Mouse (Mus musculus) myocyte (in vitro differentiated cells): Measurements from ENCODE around the gene Tcp1. TPM values are rescaled to one million over a fixed set of nuclear protein-coding genes. Genes with fewer than 3 reads are reported as not detected.
"Not testable (repeated sequence)": the region's sequence is repeated elsewhere in the genome, so short reads cannot be mapped to it uniquely, and the experiment has no call there.

Source experiments
- H3K27me3 ChIP-seq: one replicate; pipeline ENCODE4 v1.6.1; 2011; ENCODE audit not compliant: control insufficient read depth, insufficient read depth, insufficient read length
- H3K36me3 ChIP-seq: one replicate; pipeline ENCODE4 v1.6.1; 2011; ENCODE audit not compliant: control insufficient read depth, insufficient read depth
- H3K4me2 ChIP-seq: one replicate; pipeline ENCODE4 v1.6.1; 2011; ENCODE audit warnings: low read depth, control low read depth
- H3K4me3 ChIP-seq: one replicate; pipeline ENCODE4 v1.5.1; 2011; ENCODE audit warnings: mild to moderate bottlenecking, control low read depth, moderate library complexity
- H3K79me2 ChIP-seq: one replicate; pipeline ENCODE4 v1.6.1; 2011; ENCODE audit not compliant: control insufficient read depth, insufficient read depth
- H3ac ChIP-seq: one replicate; pipeline ENCODE4 v1.6.1; 2011; ENCODE audit not compliant: control insufficient read depth, insufficient read length
- E2F4 ChIP-seq: IDR thresholded peaks from one replicate; pipeline ENCODE4 v1.6.1; 2011; ENCODE audit warnings: mild to moderate bottlenecking, control low read depth, moderate library complexity; ENCODE audit not compliant: insufficient read depth
- MAX ChIP-seq: IDR thresholded peaks from one replicate; pipeline ENCODE4 v1.6.1; 2011; ENCODE audit warnings: low read depth, mild to moderate bottlenecking, control low read depth
- MYOD1 ChIP-seq, 3 experiments: IDR thresholded peaks; one replicate each; pipeline ENCODE4 v1.6.1; 2011; ENCODE audit warnings: control low read depth in 2 of 3, low read depth in 2 of 3, mild to moderate bottlenecking in 2 of 3, moderate library complexity in 1 of 3; ENCODE audit not compliant: insufficient read length in 2 of 3, control insufficient read depth in 1 of 3
- MYOG ChIP-seq, 3 experiments: IDR thresholded peaks; one replicate each; pipeline ENCODE4 v1.6.1; 2011; ENCODE audit warnings: control low read depth in 2 of 3, low read depth in 2 of 3, mild to moderate bottlenecking in 2 of 3; ENCODE audit not compliant: insufficient read length in 2 of 3, control insufficient read depth in 1 of 3, insufficient read depth in 1 of 3
- POLR2A ChIP-seq: IDR thresholded peaks from one replicate; pipeline ENCODE4 v1.6.1; 2011; ENCODE audit warnings: low read depth, mild to moderate bottlenecking, control low read depth, moderate library complexity; ENCODE audit not compliant: insufficient read length
- POLR2AphosphoS2 ChIP-seq: IDR thresholded peaks from one replicate; pipeline ENCODE4 v1.6.1; 2011; ENCODE audit warnings: low read depth, control low read depth; ENCODE audit not compliant: insufficient read length
- REST ChIP-seq: IDR thresholded peaks from one replicate; pipeline ENCODE4 v1.6.1; 2011; ENCODE audit warnings: mild to moderate bottlenecking, control low read depth, moderate library complexity; ENCODE audit not compliant: insufficient read depth, insufficient read length
- TCF12 ChIP-seq: IDR thresholded peaks from one replicate; pipeline ENCODE4 v1.6.1; 2011; ENCODE audit warnings: mild to moderate bottlenecking, control low read depth; ENCODE audit not compliant: poor library complexity, insufficient read depth, severe bottlenecking
- USF1 ChIP-seq: IDR thresholded peaks from one replicate; pipeline ENCODE4 v1.6.1; 2011; ENCODE audit warnings: low read depth, mild to moderate bottlenecking, control low read depth, moderate library complexity
- polyA plus RNA-seq: library from polyadenylated mRNA; unstranded; fragments of >200 nt; fragmentation: generic; extraction: Trizol; gene quantifications from one replicate; pipeline ENCODE4 v1.2.1, GENCODE M21; 2012; ENCODE audit warnings: missing spikeins

The Tcp1 gene
- polyA plus RNA-seq, 1 experiment, result 237 TPM

GRCm38 (mm10) chr17:12921073-12921472 is 5.6 kb downstream of the Tcp1 start:
- peaks cover 69% of the 10 kb centered on the region for H3K36me3 ChIP-seq

GRCm38 (mm10) chr17:12925001-12925400 is 9.5 kb downstream of the Tcp1 start:
- H3ac ChIP-seq, result no peak overlapping the region
- no peak overlapping the region for H3K4me2 ChIP-seq

More at GRCm38 (mm10) chr17:12921073-12921472, 5.6 kb downstream of the Tcp1 start:
- Histone ChIP-seq H3K4me2 (no peak overlapping the region), H3K79me2 (peaks cover 43% of the 10 kb centered on the region), H3ac (no peak overlapping the region), H3K4me3 (no peak overlapping the region), H3K27me3 (no peaks in the 10 kb centered on the region)
- TF ChIP-seq REST (no peak), TCF12 (no peak)

GRCm38 (mm10) chr17:12925703-12926180 is 10.2 kb downstream of the Tcp1 start:
- no peaks in the 10 kb centered on the region for H3K27me3 ChIP-seq
- no peaks in the 10 kb centered on the region for H3K79me2 ChIP-seq
- no peak overlapping the region for H3ac ChIP-seq
- H3K36me3 ChIP-seq, result peaks cover 44% of the 10 kb centered on the region
- peak; percentile 25 for TF ChIP-seq POLR2AphosphoS2
- no peak for TF ChIP-seq TCF12
- no peak overlapping the region for H3K4me3 ChIP-seq
- H3K4me2 ChIP-seq, result no peak overlapping the region

More at GRCm38 (mm10) chr17:12925001-12925400, 9.5 kb downstream of the Tcp1 start:
- Histone ChIP-seq H3K27me3 (no peaks in the 10 kb centered on the region), H3K79me2 (peaks cover 5% of the 10 kb centered on the region), H3K4me3 (no peak overlapping the region), H3K36me3 (peaks cover 52% of the 10 kb centered on the region)
- TF ChIP-seq POLR2AphosphoS2, result no peak

- not testable (repeated sequence) for H3ac ChIP-seq, H3K4me3 ChIP-seq, H3K27me3 ChIP-seq, H3K36me3 ChIP-seq, H3K4me2 ChIP-seq, H3K79me2 ChIP-seq
Observed at GRCm38 (mm10) chr17:12931576-12931975, 16.1 kb downstream of the Tcp1 start.

GRCm38 (mm10) chr17:12935719-12936118 is 20.2 kb downstream of the Tcp1 start:
- Histone ChIP-seq H3ac (no peak overlapping the region), H3K27me3 (no peaks in the 10 kb centered on the region)
- TF ChIP-seq MAX (no peak), POLR2A (no peak), TCF12 (no peak), USF1 (no peak)

GRCm38 (mm10) chr17:12937412-12937970 is 22.0 kb downstream of the Tcp1 start:
- peak in 1 of 3 experiments; percentile 37 for TF ChIP-seq MYOD1 (IDR thresholded peaks at IDR 0.05; ENCODE audit: control insufficient read depth in 1 of 3, insufficient read length in 2 of 3, low read depth in 2 of 3)
- no peak for TF ChIP-seq POLR2A
- no peak for TF ChIP-seq POLR2AphosphoS2
- TF ChIP-seq MYOG (IDR thresholded peaks at IDR 0.05; ENCODE audit: control insufficient read depth in 1 of 3, insufficient read depth in 1 of 3, insufficient read length in 2 of 3, low read depth in 2 of 3), result peak in 1 of 3 experiments; percentile 42
- Histone ChIP-seq H3ac (no peak overlapping the region), H3K4me2 (peak overlapping the region; percentile 16)

More at GRCm38 (mm10) chr17:12935719-12936118, 20.2 kb downstream of the Tcp1 start:
- H3K36me3 ChIP-seq, result no peaks in the 10 kb centered on the region
- H3K4me3 ChIP-seq, result no peak overlapping the region
- no peak overlapping the region for H3K4me2 ChIP-seq
- no peaks in the 10 kb centered on the region for H3K79me2 ChIP-seq

GRCm38 (mm10) chr17:12938077-12938476 is 22.6 kb downstream of the Tcp1 start:
- Histone ChIP-seq H3ac (no peak overlapping the region), H3K4me2 (no peak overlapping the region), H3K27me3 (no peaks in the 10 kb centered on the region), H3K36me3 (peaks cover 5% of the 10 kb centered on the region), H3K4me3 (no peak overlapping the region), H3K79me2 (no peaks in the 10 kb centered on the region)
- no peak for TF ChIP-seq POLR2AphosphoS2
- no peak for TF ChIP-seq MYOD1 (IDR thresholded peaks at IDR 0.05; ENCODE audit: control insufficient read depth in 1 of 3, insufficient read length in 2 of 3, low read depth in 2 of 3)
- no peak for TF ChIP-seq REST
- no peak for TF ChIP-seq USF1
- no peak for TF ChIP-seq POLR2A
- no peak for TF ChIP-seq E2F4
- TF ChIP-seq MAX, result no peak

More at GRCm38 (mm10) chr17:12937412-12937970, 22.0 kb downstream of the Tcp1 start:
- Histone ChIP-seq H3K79me2 (no peaks in the 10 kb centered on the region), H3K4me3 (no peak overlapping the region), H3K27me3 (no peaks in the 10 kb centered on the region), H3K36me3 (no peaks in the 10 kb centered on the region)

GRCm38 (mm10) chr17:12939377-12940148 is 24.1 kb downstream of the Tcp1 start:
- H3K4me3 ChIP-seq, result peak overlapping the region; percentile 12
- H3ac ChIP-seq, H3K27me3 ChIP-seq, H3K79me2 ChIP-seq: not testable (repeated sequence)
- peaks cover 12% of the 10 kb centered on the region for H3K36me3 ChIP-seq
- H3K4me2 ChIP-seq, result peak overlapping the region; percentile 91
